Mouse (Mus musculus) kidney, adult 11 months (tissue): ENCODE measurements around the gene Cdkal1.

Experiments
- DNase-seq: peaks from one replicate; pipeline ENCODE4 v3.0.0; 2022

The Cdkal1 gene

DNA sequence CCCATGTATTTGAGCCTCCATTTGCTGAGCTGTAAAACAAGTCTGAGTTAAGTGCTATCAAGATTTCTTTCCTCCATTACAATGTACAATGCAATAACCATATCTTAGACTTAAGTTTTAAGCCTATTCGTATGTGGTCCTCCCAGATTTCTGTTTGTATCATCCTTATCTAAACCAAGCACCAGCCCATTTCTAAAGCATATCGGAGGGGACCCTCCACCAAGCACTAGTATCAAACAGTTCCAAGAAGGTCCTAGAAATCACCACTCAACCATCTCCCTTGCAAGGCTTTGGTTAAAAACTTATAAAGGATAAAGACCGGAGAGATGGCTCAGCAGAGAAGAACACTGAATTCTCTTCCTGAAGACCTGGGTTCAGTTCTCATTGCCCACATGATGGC lies 47.1 kb downstream of the Cdkal1 start:
- no peak for DNase-seq

- DNase-seq = no peak
Measured at GRCm38 (mm10) chr13:29807930-29808329, 47.5 kb downstream of the Cdkal1 start.

DNA sequence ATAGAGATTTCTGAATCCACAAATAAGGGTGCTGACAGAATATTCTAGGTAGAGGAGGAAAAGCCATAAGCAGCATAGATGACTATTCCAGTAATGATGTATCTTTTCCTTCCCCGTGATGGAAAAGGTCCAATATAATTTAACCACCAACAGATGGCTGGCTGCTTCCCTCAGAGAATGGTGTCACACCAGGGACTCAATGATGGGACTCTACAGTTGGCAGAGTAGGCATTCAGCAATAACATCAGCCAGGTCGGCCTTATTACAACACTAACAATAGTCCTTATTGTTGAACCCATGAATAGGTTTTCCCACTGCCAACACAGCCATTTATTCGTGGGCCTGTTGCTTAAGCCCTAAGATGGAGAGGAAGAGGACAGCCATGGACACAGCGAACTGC lies 48.6 kb downstream of the Cdkal1 start:
- DNase-seq = no peak

DNA sequence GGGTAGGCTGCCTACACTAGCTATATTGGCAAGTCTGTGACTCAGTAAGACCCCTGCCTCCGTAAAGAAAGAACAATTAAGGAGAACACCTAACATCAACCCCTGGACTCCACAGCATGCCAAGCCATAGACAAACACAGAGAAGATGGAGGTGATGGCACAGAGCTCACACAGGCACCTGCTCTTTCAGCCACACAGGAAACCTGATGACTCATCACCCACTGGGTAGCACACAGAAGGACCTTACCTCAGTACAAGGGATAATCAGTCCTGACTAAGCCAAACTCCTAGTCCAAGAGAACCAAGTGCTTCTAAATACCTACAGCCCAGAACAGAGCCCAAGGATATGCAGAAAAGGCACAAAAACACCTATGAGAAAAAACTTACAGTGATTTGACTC lies 50.2 kb downstream of the Cdkal1 start:
- DNase-seq = no peak

- DNase-seq = peak; percentile 53
Measured at GRCm38 (mm10) chr13:29804034-29804433, 51.4 kb downstream of the Cdkal1 start.

DNA sequence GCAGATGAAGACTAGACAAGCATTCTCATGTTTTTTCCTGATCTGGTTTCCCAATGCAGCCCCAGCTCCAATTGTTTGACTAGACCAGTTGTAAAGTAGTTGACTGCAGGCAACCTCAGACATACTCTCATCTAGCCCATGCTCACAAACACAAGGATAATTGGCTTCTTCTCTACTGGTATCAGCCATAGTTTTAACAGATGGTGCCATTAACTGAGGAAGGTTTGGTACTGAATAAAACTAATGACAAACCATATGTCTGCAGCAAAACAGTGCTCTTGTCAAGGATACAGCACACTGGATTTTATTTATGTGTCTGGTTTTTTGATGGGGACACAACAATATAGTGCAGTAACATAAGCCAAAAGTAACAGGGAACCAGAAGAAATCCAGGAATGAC lies 52.8 kb downstream of the Cdkal1 start:
- no peak for DNase-seq

DNA sequence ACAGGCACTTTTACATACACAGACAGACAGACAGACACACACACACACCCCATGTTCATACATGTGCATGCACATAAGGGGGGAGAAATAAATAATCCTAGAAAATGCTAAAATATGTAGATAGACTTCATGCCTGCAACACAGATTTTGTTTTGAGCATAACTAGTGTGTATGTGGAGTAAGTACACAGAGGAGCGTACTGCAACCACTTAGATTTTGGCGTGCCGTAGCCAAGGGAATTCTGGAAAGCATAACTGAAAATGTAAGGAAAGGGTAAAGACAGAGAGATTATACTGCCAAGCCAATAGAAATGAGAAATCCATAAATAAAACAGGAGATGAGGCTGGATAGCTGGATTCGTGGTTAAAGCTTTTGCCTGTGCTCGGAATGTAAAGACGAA lies 55.4 kb downstream of the Cdkal1 start:
- no peak for DNase-seq

DNA sequence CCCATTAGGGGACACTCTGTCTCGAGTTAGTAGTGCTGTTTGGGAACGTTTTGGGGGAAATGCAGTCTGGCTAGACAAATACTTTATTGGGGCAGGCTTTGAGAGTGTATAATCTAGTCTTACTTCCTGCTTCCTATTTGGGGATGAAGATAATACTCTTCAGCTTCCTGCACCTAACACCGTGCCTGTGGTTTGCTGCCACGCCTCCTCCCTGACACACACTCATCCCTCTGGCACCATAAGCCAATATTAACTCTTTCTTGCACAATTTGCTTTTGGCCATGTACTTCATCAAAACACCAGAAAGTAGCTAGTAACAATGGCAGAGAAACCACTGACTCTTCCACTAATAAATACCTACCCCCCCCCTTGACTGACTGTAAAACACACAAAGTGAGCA lies 63.4 kb downstream of the Cdkal1 start:
- DNase-seq = no peak

DNA sequence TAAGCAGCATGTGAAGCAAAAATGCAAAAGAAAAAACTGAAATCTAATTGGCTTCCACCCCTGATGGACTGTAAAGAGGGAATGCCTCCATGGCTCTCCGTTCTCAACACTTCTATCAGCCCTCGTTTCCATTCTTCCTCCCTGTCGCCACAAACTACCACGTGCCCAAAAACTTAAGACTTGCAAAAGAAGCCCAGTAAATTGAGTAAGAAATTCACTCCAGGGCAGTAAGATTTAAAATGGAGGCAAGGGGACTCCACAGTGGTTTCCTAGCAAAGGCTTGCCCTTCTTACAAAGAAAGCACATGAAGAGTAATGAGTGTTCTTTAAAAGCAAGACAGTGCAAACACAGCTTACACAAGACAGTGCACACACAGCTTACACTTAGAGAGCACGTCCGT lies 64.0 kb downstream of the Cdkal1 start:
- no peak for DNase-seq

DNA sequence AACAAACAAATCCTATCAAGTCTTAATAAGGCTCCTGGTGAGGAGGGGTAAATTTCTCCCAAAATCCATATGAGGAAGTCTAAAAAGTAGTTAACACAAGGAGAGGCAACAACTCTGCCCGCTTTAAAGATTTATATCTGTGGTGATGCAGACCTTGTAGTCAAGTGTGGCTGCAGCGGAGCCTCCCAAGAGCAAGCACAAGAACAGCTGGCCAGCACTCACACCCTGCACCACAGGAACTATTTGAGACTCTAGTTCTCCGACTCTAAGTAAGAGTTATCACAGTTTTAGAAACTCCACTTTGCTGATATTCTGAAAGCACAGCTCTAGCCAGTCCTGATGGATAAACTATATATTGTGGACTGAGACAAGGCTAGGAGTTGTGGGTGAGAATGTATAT lies 68.5 kb downstream of the Cdkal1 start:
- no peak for DNase-seq

GRCm38 (mm10) chr13:29784894-29785293 lies 70.6 kb downstream of the Cdkal1 start:
- no peak for DNase-seq

DNA sequence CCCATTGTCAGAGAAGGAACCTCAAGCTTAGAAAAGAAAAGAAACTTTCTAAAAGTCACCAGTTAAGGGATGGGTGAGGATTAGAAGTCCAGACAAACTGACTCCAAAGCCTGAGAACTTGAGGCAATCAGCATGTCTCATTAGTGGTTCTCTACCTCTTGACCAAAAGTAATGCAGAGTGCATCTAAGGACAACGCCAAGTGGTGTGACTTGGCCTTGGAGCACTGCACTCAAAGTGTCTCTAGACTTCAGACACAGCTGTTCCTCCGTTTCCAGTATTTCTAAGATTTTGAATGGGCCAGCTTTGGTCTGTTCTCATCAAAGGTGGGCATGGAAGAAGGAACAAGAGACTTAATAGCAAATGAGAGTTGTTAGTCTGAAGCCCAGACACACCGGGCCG lies 74.1 kb downstream of the Cdkal1 start:
- no peak for DNase-seq

DNA sequence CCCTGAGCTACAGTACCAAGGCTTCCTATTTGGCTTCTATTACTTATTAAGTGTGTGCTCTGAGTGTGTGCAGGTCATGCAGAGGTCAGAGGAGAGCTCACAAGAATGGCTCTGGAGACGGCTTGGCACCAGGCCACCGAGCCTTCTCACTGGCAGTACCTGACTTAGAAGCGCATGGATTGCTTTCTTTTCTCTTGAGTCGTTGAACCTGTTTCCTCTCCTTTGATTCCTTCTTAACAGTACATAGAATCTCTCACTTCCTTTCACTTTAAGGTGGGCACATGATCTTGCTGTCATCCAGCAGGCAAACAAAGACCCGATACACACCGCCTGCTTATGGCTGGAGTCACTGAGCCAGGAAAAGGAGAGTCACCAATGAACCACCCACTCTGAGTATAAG lies 74.8 kb downstream of the Cdkal1 start:
- DNase-seq = peak; percentile 84

DNA sequence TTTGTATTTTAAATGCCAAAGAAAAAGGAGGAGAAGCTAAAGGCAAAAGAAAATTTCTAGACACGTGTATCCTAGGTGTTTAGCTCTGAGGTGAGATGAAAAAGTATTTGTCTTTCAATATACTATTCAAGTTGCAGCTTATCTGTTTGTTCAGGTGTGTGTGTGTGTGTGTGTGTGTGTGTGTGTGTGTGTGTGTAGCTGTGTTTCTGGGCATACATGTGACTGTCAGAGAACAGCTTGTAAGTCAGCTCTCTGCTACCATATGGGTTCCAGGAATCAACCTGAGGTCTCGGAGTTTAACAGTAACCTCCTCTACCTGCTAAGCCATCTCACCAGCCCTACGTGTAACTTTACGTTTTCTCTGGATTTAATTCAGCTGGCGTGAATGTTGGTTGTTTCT lies 76.0 kb downstream of the Cdkal1 start:
- no peak for DNase-seq

DNA sequence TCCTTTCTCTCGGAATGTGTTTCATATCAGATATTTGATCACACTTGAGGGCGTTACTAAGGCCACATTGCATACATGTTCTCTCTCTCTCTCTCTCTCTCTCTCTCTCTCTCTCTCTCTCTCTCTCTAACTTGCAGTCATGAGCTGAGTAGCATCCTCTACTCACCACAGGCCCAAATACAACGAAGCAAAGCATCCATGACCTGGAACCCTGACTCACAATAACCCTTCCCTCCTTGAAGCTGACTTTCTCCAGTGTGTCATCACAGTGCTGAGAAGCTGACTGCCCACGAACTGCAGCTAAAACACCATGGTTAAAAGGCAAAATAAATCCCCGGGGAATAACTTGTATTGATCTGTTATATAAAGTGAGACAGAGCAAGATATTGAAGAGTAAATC lies 76.4 kb downstream of the Cdkal1 start:
- DNase-seq = no peak

- DNase-seq = no peak
Measured at GRCm38 (mm10) chr13:29778124-29778523, 77.3 kb downstream of the Cdkal1 start.

DNA sequence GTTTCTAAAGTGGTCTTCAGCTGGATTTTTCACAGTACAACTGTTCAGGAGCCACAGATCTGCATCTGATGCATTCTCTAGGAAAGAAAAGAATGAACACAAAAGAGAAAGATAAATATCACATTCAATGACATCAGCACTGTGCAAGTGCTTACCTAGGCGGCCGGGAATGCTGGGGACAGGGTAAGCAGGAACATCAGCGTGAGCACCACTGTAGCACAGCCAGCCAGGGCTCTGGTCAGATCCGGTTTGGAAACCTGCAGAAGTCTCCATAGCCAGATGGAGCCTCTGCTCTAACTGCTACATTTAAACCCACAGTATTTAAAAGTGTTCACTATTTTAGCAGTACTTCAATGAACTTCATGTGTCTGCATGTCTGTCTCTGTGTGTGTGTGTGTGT lies 78.2 kb downstream of the Cdkal1 start:
- DNase-seq = peak; percentile 28

- no peak for DNase-seq
Measured at GRCm38 (mm10) chr13:29775603-29776230, 79.8 kb downstream of the Cdkal1 start.

GRCm38 (mm10) chr13:29773563-29773962 lies 81.9 kb downstream of the Cdkal1 start:
- peak; percentile 56 for DNase-seq

DNA sequence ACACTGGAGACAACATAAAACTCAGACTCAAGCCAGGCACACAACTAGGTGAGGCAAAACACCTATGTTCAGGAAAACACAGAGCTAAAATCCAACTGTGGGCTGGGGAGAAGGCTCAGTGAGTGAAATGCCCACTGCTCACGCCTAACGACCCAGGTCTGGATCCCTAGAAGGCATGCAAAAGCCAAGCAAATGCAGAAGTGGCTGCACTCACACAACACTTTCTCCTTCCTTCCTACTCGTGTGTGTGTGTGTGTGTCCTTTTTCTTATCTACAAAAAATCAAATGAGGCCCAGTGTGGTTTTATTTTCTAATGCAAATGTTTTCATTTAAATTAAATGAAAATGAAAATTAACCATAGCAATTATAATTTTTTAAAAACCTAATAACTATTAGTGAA lies 82.5 kb downstream of the Cdkal1 start:
- DNase-seq = no peak

DNA sequence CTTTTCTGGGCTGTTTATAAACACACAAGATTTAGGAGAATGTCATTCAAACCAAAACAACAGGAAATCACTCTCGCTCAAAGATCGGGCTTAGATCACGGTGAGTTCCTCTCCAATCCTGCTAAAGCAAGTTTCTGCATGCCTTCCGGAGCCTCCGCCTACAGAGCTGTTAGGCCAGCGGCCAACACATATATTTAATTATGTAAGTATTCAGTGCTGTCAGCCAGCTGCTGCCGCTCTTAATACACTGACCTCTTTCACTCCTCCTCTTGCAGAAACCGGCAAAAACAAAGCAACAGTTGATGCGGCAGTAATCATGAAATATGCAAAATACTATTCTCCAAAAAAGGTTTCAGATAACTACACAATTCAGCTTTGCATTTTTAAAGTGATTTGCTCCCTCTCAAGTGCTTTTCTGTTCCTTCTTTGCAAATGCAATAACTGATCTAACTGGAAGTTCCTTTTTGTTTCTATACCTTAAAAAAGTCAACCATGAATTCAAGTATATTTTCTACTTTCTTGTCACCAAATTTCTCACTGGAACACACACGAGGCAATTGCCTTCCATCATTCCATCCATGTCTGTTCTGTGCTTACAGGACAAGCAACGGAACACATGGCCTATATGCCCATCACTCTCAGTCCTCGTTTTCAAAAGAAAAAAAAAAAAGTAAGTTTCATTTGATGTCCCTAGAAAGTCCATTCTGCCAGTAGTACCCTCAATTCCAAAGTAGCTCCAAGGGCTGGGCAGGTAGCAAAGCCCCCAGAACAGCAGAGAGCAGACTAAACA lies 85.6 kb downstream of the Cdkal1 start:
- peak; percentile 74 for DNase-seq

- DNase-seq = no peak
Measured at GRCm38 (mm10) chr13:29768104-29768503, 87.4 kb downstream of the Cdkal1 start.

DNA sequence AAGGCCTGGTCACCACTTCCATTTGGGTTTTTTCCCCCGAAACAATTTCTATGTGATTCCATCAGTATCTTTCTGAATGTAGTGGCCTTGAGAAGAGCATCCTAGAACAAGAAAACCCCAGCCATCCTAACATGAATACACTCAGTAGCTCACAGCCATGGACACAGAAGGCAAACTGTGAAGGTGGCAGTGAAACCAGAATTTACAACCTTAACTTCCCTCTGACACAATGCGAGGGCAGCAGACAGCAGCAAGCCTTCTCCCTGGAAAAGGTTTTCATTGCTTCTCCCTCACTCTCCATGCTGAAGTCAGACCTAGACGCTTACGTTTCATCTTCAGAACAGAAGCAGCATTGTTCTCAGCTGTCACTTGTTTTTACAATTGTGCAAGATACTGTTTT lies 87.9 kb downstream of the Cdkal1 start:
- no peak for DNase-seq

DNA sequence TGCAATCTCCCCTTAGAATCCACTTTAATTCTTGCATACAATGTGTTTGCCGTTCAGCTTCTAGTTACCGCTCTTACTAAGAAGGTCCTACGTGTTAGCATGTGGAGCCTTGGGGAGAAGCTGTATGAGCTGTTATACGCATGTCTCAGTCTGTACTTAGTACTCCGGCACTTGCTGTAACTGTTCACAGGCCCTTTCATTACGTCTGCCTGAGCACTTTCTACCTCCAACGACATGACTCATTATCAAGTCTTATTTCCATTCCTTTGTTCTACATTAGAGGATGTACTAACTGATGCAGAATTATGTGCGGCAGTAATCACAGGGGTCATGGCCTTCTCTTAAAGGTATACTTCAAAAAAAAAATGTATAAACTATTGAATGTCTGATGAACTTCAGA lies 89.1 kb downstream of the Cdkal1 start:
- no peak for DNase-seq

DNA sequence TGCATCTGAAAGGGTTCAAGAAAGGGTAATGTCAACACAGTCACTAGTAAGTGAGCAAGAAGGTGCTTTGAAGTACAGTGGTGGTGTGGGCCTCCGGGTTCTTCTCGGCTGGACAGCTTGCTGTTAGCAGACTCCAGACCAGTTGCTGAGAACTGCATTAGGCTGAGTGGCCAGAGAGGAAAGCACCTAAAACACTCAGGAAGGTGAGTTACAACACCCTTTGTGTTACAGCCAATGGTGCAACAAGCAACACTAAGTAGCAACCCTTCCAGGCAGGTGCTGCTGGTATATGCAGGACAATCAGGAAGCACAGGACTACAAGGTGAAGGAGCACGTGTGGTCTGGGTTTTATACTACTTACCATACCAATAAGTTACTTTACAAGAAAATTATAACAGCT lies 90.2 kb downstream of the Cdkal1 start:
- no peak for DNase-seq
